Mouse (Mus musculus) olfactory bulb, adult 2 months (tissue): ENCODE data around the gene Otud5. TPM values are rescaled to one million over a fixed set of nuclear protein-coding genes. Genes with fewer than 3 reads are reported as not detected.
A peak's percentile ranks its signal among the peaks of the same experiment; 100 is the strongest.

Source experiments
- H3K27ac ChIP-seq: fragments of 200-500 bp; 2 replicates; pipeline ENCODE4 v1.5.1; 2012; ENCODE audit warnings: low read depth, low read length; ENCODE audit not compliant: insufficient read depth
- H3K4me1 ChIP-seq: fragments of 200-500 bp; 2 replicates; pipeline ENCODE4 v1.6.1; 2012; ENCODE audit warnings: low read length; ENCODE audit not compliant: control insufficient read depth, insufficient read depth
- H3K4me3 ChIP-seq: fragments of 200-500 bp; 2 replicates; pipeline ENCODE4 v1.5.1; 2012; ENCODE audit warnings: mild to moderate bottlenecking, low read depth, low read length, moderate library complexity; ENCODE audit not compliant: insufficient read depth
- CTCF ChIP-seq: fragments of 200-500 bp; IDR thresholded peaks from 2 replicates; pipeline ENCODE4 v1.5.1; 2012; ENCODE audit warnings: low read depth, mild to moderate bottlenecking, low read length, moderate library complexity; ENCODE audit not compliant: insufficient read depth
- POLR2A ChIP-seq: fragments of 200-500 bp; IDR thresholded peaks from 2 replicates; pipeline ENCODE4 v1.6.1; 2012; ENCODE audit warnings: mild to moderate bottlenecking, low read depth, low read length, moderate library complexity; ENCODE audit not compliant: insufficient read depth
- WGBS: fragments of 180-500 bp; shearing (Covaris S2); methylation state at CpG from one replicate; pipeline ENCODE4 v1.1.7; 2018; 5-methylcytosine and 5-hydroxymethylcytosine counted together
- polyA plus RNA-seq: library from polyadenylated mRNA; stranded (reverse); fragments of >200 nt; gene quantifications from 2 replicates; pipeline ENCODE4 v1.2.4, GENCODE M21; 2012; ENCODE audit warnings: low replicate concordance; ENCODE audit not compliant: missing spikeins, insufficient read depth, insufficient read length

Gene Otud5
- polyA plus RNA-seq, 1 experiment: not detected

DNA sequence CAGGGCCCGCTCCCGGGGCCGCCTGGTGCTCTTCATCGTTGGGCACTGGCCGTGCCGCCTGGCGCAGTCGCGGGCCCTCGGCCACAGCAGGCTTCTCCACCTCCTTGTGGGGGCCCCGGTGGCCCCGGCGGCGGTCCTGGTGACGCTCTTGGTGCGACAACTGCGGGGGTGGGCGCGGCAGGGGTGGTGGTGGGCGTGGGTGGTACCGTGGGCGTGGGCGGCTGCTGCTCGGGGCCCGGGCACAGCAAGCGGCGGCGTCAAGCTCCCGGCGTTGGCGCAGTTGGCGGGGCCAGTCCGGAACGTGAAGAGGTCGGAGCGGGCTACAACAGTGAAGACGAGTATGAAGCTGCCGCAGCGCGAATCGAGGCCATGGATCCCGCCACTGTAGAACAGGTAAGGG, 1.2 kb downstream of the Otud5 start:
- Histone ChIP-seq H3K4me3 (peak overlapping the region; percentile 68), H3K27ac (0 out of 2 replicates have a peak overlapping the region, but pooled peaks have one; percentile 36), H3K4me1 (no peaks in the 10 kb centered on the region)
- TF ChIP-seq CTCF (no peak), POLR2A (no peak)
- WGBS: 25% methylated on average over 42 of the region's 42 CpGs

DNA sequence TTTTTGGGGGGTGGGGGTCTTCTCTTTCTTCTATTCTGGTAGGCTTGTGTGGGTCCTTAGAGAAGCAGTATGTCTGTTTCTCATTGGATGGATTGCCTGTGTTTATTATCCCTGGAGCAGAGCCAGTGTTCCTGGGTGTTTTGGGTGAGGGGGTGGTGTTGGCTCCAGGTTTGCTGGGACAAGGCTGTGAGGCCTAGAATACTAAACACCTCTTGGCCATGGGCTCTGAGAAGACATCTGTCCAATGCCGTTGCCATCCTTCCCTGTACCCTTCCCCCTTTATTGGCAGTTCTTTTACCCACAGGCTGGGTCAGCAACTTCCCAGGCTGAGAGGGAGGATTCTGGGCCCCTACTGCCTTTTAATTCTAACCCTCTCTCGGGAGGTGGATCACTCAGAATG, 6.7 kb downstream of the Otud5 start:
- H3K4me1 ChIP-seq: no peaks in the 10 kb centered on the region
- TF ChIP-seq CTCF: no peak
- no peak for TF ChIP-seq POLR2A
- no peak overlapping the region for H3K4me3 ChIP-seq
- H3K27ac ChIP-seq: no peak overlapping the region
- 33% methylated on average over 2 of the region's 2 CpGs for WGBS

DNA sequence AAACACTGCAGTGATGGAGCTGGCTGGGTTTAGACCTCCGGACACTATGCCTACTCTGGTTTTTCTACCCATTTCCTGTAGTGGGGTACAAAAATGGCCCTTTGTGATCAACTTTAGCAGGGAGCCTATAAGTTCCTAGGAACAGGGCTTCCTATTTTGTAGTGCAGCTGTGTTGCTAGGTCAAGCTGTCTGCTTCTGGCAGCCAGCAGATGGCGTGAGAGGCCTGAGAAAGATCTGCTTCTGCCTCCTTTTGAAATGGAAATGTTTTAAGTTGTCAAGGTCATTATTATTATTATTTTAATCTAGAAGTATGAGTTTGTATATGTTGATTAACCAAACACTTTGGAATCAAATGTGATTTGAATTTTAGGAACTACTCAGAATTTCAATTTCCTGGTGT, 13.4 kb downstream of the Otud5 start:
- Histone ChIP-seq H3K4me3 (no peak overlapping the region), H3K4me1 (no peaks in the 10 kb centered on the region), H3K27ac (no peak overlapping the region)
- TF ChIP-seq CTCF (no peak), POLR2A (no peak)
- WGBS: 40% methylated on average over 2 of the region's 2 CpGs

DNA sequence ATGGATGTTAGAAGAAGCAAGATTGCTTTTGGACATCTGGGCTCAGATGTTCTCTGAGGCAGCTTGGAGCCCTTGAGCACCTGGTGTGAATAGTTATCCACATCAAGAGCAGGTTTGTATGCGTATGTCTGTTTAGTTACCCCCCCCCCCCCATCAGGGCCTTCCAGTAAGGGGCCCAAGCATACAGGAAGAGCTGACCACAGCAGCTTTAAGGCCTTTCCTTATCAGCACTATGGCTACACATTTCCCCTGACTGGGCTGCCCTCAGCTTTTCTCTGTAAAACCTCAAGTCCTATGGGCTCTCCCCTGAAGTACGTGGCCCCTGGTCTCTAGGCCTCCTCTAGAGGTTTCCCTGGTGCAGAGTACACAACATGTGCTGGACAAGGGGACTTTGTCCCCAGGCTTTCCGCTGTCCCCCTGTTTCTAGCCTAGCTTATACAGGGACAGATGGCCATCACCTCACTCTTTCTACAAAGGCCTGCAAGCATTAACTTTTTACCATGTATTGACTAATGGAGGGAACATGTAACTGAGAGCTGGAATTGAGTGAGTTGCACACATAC, 18.1 kb downstream of the Otud5 start:
- H3K4me3 ChIP-seq: no peak overlapping the region
- no peak overlapping the region for H3K27ac ChIP-seq
- no peaks in the 10 kb centered on the region for H3K4me1 ChIP-seq
- WGBS: 82% methylated on average over 3 of the region's 3 CpGs
- TF ChIP-seq CTCF (no peak), POLR2A (no peak)

DNA sequence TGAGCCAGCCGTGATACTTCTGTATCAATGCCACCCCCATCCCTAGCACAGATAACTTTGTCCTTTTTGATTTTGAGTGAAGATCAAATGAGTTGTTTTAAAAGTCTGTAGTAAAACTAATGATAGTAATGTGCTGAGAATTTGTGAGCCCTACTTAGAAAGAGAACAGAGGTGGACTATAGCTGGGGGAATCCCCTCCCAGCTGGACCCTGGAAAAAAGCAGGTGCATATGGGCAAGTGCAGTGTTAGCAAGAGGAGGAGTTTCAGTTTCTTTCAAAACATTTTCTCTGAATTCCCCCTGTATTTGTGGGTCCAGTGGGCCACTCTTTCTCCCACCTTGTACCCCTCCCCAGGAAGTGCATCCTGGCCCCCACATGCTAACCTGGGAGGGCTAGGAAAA, 22.0 kb downstream of the Otud5 start:
- H3K27ac ChIP-seq: no peak overlapping the region
- H3K4me1 ChIP-seq: no peaks in the 10 kb centered on the region
- H3K4me3 ChIP-seq: no peak overlapping the region
- no peak for TF ChIP-seq CTCF
- no peak for TF ChIP-seq POLR2A
- WGBS: 72% methylated on average over 1 of the region's 1 CpGs

DNA sequence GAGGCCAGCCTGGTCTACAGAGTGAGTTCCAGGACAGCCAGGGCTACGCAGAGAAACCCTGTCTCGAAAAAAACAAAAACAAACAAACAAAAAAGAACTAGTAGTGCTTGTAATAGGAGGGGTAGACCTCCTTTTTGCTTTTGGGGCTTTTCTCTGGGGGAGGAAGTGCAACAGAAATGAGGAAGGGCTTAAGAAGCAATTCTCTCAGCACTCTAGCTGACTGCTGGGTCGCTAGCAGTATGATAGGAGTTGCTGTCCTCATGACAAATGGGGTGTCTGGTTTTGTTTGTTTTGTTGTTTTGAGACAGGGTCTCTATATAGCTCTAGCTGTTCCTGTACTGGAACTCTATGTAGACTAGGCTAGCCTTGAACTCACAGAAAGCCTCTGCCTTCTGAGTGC, 23.4 kb downstream of the Otud5 start:
- no peak for TF ChIP-seq CTCF
- TF ChIP-seq POLR2A: no peak
- 78% methylated on average over 3 of the region's 3 CpGs for WGBS
- Histone ChIP-seq H3K27ac (no peak overlapping the region), H3K4me1 (no peaks in the 10 kb centered on the region), H3K4me3 (no peak overlapping the region)

DNA sequence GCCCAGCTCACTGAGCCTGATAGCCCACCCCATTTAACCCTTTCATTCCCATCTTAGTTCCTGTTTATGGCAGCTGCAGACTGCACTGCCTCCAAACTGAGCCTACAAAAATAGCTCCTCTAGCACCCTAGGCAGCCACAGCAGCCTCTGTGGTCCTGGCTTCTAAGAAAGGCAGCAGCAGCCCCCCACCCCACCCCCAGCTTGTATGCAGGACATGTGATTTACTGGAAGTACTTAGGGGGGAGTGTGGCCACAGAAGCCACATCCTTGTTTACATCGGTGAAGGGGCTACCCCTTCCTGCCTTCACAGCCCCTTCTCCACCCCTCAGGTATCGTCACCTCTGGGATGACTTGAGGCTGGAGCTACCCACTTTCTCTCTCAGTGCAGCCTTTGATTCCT, 24.2 kb downstream of the Otud5 start:
- 64% methylated on average over 2 of the region's 2 CpGs for WGBS
- Histone ChIP-seq H3K4me3 (no peak overlapping the region), H3K4me1 (no peaks in the 10 kb centered on the region), H3K27ac (no peak overlapping the region)
- TF ChIP-seq POLR2A: no peak
- TF ChIP-seq CTCF: no peak

DNA sequence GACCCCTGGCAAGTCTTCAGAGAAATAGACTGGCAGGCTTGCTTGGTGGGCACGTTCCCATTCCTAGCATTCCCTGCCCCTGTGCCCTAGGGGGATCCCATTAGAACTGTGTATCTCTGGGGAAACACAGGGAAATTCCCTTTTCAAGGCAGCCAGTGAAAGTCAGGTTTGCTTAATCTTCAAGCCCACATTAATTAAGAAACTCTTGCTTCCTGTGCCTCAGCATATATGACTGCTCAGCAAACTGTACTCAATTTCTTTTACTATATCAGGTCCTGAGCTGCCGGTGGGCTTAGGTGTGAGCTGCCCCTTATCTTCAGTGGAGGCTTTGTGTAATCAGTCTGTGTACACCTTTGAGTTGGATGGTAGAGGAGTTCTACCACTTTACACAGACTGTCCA, 24.6 kb downstream of the Otud5 start:
- H3K4me1 ChIP-seq: no peaks in the 10 kb centered on the region
- H3K4me3 ChIP-seq: no peak overlapping the region
- H3K27ac ChIP-seq: no peak overlapping the region
- 62% methylated on average over 2 of the region's 2 CpGs for WGBS
- TF ChIP-seq POLR2A (no peak), CTCF (no peak)

DNA sequence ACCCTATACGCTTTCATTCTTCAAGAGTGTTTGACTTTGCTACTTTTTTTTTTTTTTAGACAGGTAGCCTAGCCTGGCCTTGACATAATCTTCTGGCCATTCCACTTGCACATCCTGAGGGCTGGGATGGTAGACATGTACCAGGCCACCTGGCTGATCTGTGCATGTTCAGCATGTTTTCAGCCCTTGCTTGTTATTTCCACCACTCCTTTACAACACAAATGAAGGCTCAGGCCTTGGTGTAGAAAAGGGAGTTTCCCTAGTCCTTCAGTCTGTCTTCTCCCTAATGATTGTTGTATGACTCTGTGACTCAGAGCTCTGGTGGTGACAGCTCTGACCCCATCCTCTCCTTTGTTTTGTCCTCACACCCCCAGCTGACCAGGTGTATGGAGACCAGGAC, 26.0 kb downstream of the Otud5 start:
- TF ChIP-seq CTCF: no peak
- TF ChIP-seq POLR2A: no peak
- Histone ChIP-seq H3K4me3 (no peak overlapping the region), H3K4me1 (no peaks in the 10 kb centered on the region), H3K27ac (no peak overlapping the region)
- WGBS: 90% methylated on average over 1 of the region's 1 CpGs

DNA sequence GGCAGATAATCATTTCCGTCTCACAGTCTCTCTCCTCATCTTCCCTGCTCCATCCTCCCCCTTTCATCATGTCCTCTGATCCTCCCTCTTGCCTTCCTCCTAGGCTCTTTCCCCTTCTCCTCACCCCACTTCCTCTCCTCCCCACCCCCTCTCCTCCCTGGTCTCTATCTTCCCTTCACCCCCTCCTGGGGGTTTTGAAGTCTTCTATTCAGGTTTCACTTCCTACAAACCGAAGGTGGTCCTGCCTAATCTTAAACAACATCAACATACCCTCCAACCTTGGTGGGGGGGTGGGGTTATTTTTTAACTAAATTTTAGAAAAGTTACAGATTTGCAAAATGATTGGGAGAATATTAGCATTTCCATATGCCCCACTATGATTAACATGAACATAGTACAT, 27.3 kb downstream of the Otud5 start:
- no peak overlapping the region for H3K4me3 ChIP-seq
- 42% methylated on average over 2 of the region's 2 CpGs for WGBS
- H3K4me1 ChIP-seq: no peaks in the 10 kb centered on the region
- H3K27ac ChIP-seq: no peak overlapping the region
- TF ChIP-seq POLR2A (no peak), CTCF (no peak)
